Mouse (Mus musculus): ENCODE measurements around the gene Irak4. TPM values are rescaled to one million over a fixed set of nuclear protein-coding genes. Genes with fewer than 3 reads are reported as not detected.

Gene Irak4
- polyA plus RNA-seq, 1 experiment from 2014 or later = 3.1 TPM

GRCm38 (mm10) chr15:94601339-94601738, 57.9 kb downstream of the Irak4 start:
- no peaks in the 10 kb centered on the region for H3K9me3 ChIP-seq
- peak; percentile 38 for DNase-seq (ENCODE audit: low spot score)
- H3K27me3 ChIP-seq (ENCODE audit: insufficient read depth, poor library complexity, severe bottlenecking) = no peaks in the 10 kb centered on the region
- peaks cover 20% of the 10 kb centered on the region for H3K4me1 ChIP-seq (replicated peaks)
- H3K4me3 ChIP-seq = no peak overlapping the region
- no peaks in the 10 kb centered on the region for H3K36me3 ChIP-seq
- no peak overlapping the region for H3K27ac ChIP-seq
- 24% methylated on average over 3 of the region's 3 CpGs for WGBS

DNA sequence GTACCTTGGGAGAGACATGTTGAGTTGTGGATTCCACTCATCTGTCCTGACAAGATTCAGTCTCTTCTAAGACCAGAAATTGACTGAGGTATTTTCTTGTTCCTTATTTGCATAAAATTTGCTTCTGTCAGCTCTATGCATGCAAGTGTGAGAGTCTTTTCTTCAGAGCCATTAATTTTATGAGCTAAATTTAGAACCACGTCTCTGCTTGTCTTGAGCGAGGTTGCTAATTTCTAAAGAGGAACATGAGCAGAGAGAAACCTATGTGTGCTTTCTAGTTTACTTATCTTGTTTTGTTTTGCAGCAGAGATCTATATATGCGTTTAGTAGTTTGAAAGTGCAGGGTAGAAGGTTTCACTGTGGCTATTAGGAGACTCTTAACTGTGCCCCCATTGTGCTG, 59.0 kb downstream of the Irak4 start:
- DNase-seq (ENCODE audit: low spot score) = no peak
- Histone ChIP-seq H3K9me3 (no peaks in the 10 kb centered on the region), H3K4me1 (replicated peaks) (peaks cover 18% of the 10 kb centered on the region), H3K27ac (no peak overlapping the region), H3K27me3 (ENCODE audit: insufficient read depth, poor library complexity, severe bottlenecking) (no peaks in the 10 kb centered on the region), H3K4me3 (no peak overlapping the region), H3K36me3 (no peaks in the 10 kb centered on the region)
- WGBS = 85% methylated on average over 3 of the region's 3 CpGs

GRCm38 (mm10) chr15:94607768-94608167, 64.3 kb downstream of the Irak4 start:
- Histone ChIP-seq H3K27me3 (ENCODE audit: insufficient read depth, poor library complexity, severe bottlenecking) (no peaks in the 10 kb centered on the region), H3K4me1 (replicated peaks) (no peaks in the 10 kb centered on the region)
- 92% methylated on average over 8 of the region's 8 CpGs for WGBS

DNA sequence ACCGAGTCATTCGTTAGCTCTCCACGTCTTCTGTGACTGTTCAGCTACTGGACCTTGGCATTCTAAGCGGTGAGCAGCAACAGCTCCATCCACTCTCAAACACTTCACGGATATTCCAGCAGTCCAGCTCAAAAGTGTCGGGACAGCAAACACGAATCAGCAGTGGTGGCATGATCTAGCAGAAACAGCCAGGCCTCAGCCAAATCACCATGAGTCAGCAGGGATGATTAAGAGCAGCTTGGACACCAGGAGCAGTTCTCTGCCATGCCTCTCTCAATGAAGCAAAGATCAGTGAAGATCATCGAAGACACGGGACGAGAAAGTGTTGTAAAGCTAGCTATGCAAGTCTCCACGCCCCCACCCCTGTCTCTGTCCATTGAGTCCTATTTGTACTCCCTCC, 72.6 kb downstream of the Irak4 start:
- no peak overlapping the region for H3K4me3 ChIP-seq
- H3K9me3 ChIP-seq = no peaks in the 10 kb centered on the region
- H3K36me3 ChIP-seq = no peaks in the 10 kb centered on the region
- H3K27ac ChIP-seq = no peak overlapping the region
- H3K27me3 ChIP-seq (ENCODE audit: insufficient read depth, poor library complexity, severe bottlenecking) = no peaks in the 10 kb centered on the region
- 90% methylated on average over 11 of the region's 11 CpGs for WGBS
- DNase-seq (ENCODE audit: low spot score) = no peak
- H3K4me1 ChIP-seq (replicated peaks) = no peaks in the 10 kb centered on the region

More at GRCm38 (mm10) chr15:94607768-94608167, 64.3 kb downstream of the Irak4 start:
- Histone ChIP-seq H3K27ac (no peak overlapping the region), H3K36me3 (no peaks in the 10 kb centered on the region), H3K9me3 (no peaks in the 10 kb centered on the region), H3K4me3 (no peak overlapping the region)
- no peak for DNase-seq (ENCODE audit: low spot score)

GRCm38 (mm10) chr15:94620909-94621308, 77.5 kb downstream of the Irak4 start:
- Histone ChIP-seq H3K9me3 (no peaks in the 10 kb centered on the region), H3K4me3 (no peak overlapping the region), H3K36me3 (no peaks in the 10 kb centered on the region), H3K4me1 (replicated peaks) (no peaks in the 10 kb centered on the region), H3K27ac (no peak overlapping the region), H3K27me3 (ENCODE audit: insufficient read depth, poor library complexity, severe bottlenecking) (no peaks in the 10 kb centered on the region)
- DNase-seq (ENCODE audit: low spot score) = no peak

GRCm38 (mm10) chr15:94628463-94628829, 85.0 kb downstream of the Irak4 start:
- peak overlapping the region; percentile 82 for H3K4me3 ChIP-seq
- no peak for DNase-seq (ENCODE audit: low spot score)
- 50% methylated on average over 2 of the region's 2 CpGs for WGBS
- H3K27me3 ChIP-seq (ENCODE audit: insufficient read depth, poor library complexity, severe bottlenecking) = peaks cover 33% of the 10 kb centered on the region
- H3K27ac ChIP-seq = peak overlapping the region; percentile 82; the same call in 1 of the 2 replicates
- H3K36me3 ChIP-seq = no peaks in the 10 kb centered on the region
- H3K9me3 ChIP-seq = no peaks in the 10 kb centered on the region
- H3K4me1 ChIP-seq (replicated peaks) = peaks cover 5% of the 10 kb centered on the region

DNA sequence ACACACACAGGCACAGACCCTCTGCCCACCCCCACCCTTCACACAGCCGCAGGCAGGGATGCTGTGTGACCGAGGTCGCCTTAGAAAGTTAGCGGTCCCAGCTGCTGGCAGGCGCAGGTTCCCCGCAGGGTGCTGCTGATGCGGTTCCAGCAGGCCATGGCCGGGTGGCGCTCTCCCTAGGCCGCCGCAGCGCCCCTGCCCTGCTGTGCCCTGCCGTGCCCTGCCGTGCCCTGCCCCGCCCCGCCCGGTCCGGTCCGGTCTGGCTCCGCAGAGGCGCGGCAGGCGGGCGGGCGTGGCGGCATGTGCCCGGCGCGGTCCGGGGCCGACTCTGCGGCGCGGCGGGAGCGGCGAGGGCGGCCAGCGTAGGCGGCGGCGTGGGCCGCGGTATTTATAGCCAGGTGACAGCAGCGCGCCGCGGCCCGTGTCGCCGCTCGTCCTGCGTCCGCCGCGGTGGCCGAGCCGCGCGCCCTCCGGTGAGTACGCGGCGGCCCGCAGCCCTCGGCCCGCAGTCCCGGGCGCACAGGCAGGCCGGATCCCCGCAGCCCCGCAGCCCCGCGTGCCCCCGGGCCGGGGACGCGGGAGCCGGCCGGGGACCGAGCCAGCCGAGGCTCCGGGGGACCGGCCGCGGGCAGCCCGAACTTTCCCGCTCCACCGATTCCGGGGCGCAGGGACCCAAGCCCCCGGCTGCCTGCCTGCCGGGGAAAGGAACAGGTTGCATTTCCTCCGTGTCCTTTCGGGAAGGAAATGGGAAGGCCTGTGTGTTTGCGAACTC, 85.6 kb downstream of the Irak4 start, which contains the start of gene Tmem117:
Tmem117 (plus strand) TSS at position 403 of the 772 bp plus-strand sequence.
- Histone ChIP-seq H3K36me3 (no peaks in the 10 kb centered on the region), H3K27ac (peak within 1 kb of the TSS; percentile 82), H3K4me3 (peak within 1 kb of the TSS; percentile 82), H3K9me3 (no peaks in the 10 kb centered on the region), H3K4me1 (replicated peaks) (peaks cover 5% of the 10 kb centered on the region), H3K27me3 (ENCODE audit: insufficient read depth, poor library complexity, severe bottlenecking) (peaks cover 33% of the 10 kb centered on the region)
- 1% methylated on average over 87 of the region's 96 CpGs for WGBS
- DNase-seq (ENCODE audit: low spot score) = peak; percentile 50

GRCm38 (mm10) chr15:94630553-94630952, 87.1 kb downstream of the Irak4 start:
- Histone ChIP-seq H3K27ac (no peak overlapping the region), H3K4me1 (replicated peaks) (peaks cover 5% of the 10 kb centered on the region), H3K9me3 (no peaks in the 10 kb centered on the region), H3K4me3 (no peak overlapping the region), H3K36me3 (no peaks in the 10 kb centered on the region), H3K27me3 (ENCODE audit: insufficient read depth, poor library complexity, severe bottlenecking) (peaks cover 33% of the 10 kb centered on the region)
- WGBS = 80% methylated on average over 4 of the region's 4 CpGs
- DNase-seq (ENCODE audit: low spot score) = no peak

Other genes starting within 250 kb of the Irak4 start
- 1.4 and 2.6 TPM in 2 replicates for gene Adamts20, start 78.2 kb upstream of the Irak4 start, polyA plus RNA-seq (2016; fragmentation: Nextera tagmentation; extraction: Ambion mirVana)
- 8.6 and 10.7 TPM in 2 replicates for gene Pus7l, start 96 bp upstream of the Irak4 start, polyA plus RNA-seq (2016; fragmentation: Nextera tagmentation; extraction: Ambion mirVana)
- gene Twf1, start 46.2 kb downstream of the Irak4 start, polyA plus RNA-seq (2016; fragmentation: Nextera tagmentation; extraction: Ambion mirVana) = 78.3 and 84.9 TPM in 2 replicates
- gene Tmem117, start 85.6 kb downstream of the Irak4 start, polyA plus RNA-seq (2016; fragmentation: Nextera tagmentation; extraction: Ambion mirVana) = 1.0 and 1.2 TPM in 2 replicates